Mouse (Mus musculus) ES-E14 (cell line): Measurements from ENCODE around the gene Foxp1. TPM values are rescaled to one million over a fixed set of nuclear protein-coding genes. Genes with fewer than 3 reads are reported as not detected.

Source experiments
- DNase-seq: peaks from one replicate; pipeline ENCODE4 v3.0.0-alpha.2; 2013; ENCODE audit warnings: low read depth, low spot score
- H3K27ac ChIP-seq: 2 replicates; pipeline ENCODE4 v1.5.1; 2012; ENCODE audit warnings: low read depth, mild to moderate bottlenecking, low read length, moderate library complexity, mixed read lengths; ENCODE audit not compliant: poor library complexity, insufficient read depth, severe bottlenecking
- H3K36me3 ChIP-seq: 2 replicates; pipeline ENCODE4 v1.6.1; 2012; ENCODE audit warnings: mild to moderate bottlenecking, low read length, moderate library complexity, mixed read lengths; ENCODE audit not compliant: control insufficient read depth, poor library complexity, insufficient read depth, severe bottlenecking
- H3K4me1 ChIP-seq, 2 experiments: fragments of 150-350 bp in 1 of 2; sonication (generic) in 1 of 2; 2 replicates each; pipeline ENCODE4 v1.6.1; 2012; ENCODE audit warnings: low read length in 2 of 2, mild to moderate bottlenecking in 1 of 2, mixed read lengths in 1 of 2; ENCODE audit not compliant: control insufficient read depth in 2 of 2, insufficient read depth in 2 of 2, poor library complexity in 1 of 2
- H3K4me3 ChIP-seq, 2 experiments: fragments of 150-350 bp in 1 of 2; sonication (generic) in 1 of 2; 2 replicates each; pipeline ENCODE4 v1.5.1; 2012; ENCODE audit warnings: low read length in 2 of 2, low read depth in 1 of 2, mild to moderate bottlenecking in 1 of 2, mixed read lengths in 1 of 2; ENCODE audit not compliant: insufficient read depth in 1 of 2, poor library complexity in 1 of 2, severe bottlenecking in 1 of 2
- H3K9ac ChIP-seq: 2 replicates; pipeline ENCODE4 v1.6.1; 2012; ENCODE audit warnings: low read depth, mild to moderate bottlenecking, low read length, mixed read lengths; ENCODE audit not compliant: poor library complexity, insufficient read depth, severe bottlenecking
- H3K9me3 ChIP-seq: fragments of 150-350 bp; sonication (generic); 2 replicates; pipeline ENCODE4 v1.6.1; 2012; ENCODE audit warnings: low read depth, mild to moderate bottlenecking, low read length; ENCODE audit not compliant: control insufficient read depth, insufficient read depth
- CHD2 ChIP-seq: IDR thresholded peaks from 2 replicates; pipeline ENCODE4 v1.6.1; 2014; ENCODE audit warnings: mild to moderate bottlenecking, low read depth, low read length, inconsistent platforms
- HCFC1 ChIP-seq: IDR thresholded peaks from 2 replicates; pipeline ENCODE4 v1.6.1; 2012; ENCODE audit warnings: low read length, inconsistent platforms, borderline replicate concordance; ENCODE audit not compliant: insufficient read depth
- MAFK ChIP-seq: IDR thresholded peaks from 2 replicates; pipeline ENCODE4 v1.6.1; 2014; ENCODE audit warnings: mild to moderate bottlenecking, low read depth, low read length, inconsistent platforms; ENCODE audit not compliant: insufficient read depth
- ZC3H11A ChIP-seq: IDR thresholded peaks from 2 replicates; pipeline ENCODE4 v1.6.1; 2012; ENCODE audit warnings: low read depth, mild to moderate bottlenecking, inconsistent platforms, low read length, borderline replicate concordance
- ZNF384 ChIP-seq: IDR thresholded peaks from 2 replicates; pipeline ENCODE4 v1.6.1; 2012; ENCODE audit warnings: low read depth, low read length, inconsistent platforms
- in situ Hi-C, 2 experiments: fragments of 600-800 bp; cut with MboI; formaldehyde crosslinking; loops; one replicate each; pipeline ENCODE4 v1.15.1; 2025; ENCODE audit warnings: low sequenced_read_pairs in 2 of 2, inconsistent platforms in 1 of 2; ENCODE audit not compliant: unreplicated experiment in 2 of 2
- total RNA-seq: library from RNA; depleted of rRNA; stranded (reverse); fragments of 300-350 nt; gene quantifications from 2 replicates; pipeline ENCODE4 v1.2.3, GENCODE M21; 2012

The Foxp1 gene
- total RNA-seq, 1 experiment = 70.0 TPM

DNA sequence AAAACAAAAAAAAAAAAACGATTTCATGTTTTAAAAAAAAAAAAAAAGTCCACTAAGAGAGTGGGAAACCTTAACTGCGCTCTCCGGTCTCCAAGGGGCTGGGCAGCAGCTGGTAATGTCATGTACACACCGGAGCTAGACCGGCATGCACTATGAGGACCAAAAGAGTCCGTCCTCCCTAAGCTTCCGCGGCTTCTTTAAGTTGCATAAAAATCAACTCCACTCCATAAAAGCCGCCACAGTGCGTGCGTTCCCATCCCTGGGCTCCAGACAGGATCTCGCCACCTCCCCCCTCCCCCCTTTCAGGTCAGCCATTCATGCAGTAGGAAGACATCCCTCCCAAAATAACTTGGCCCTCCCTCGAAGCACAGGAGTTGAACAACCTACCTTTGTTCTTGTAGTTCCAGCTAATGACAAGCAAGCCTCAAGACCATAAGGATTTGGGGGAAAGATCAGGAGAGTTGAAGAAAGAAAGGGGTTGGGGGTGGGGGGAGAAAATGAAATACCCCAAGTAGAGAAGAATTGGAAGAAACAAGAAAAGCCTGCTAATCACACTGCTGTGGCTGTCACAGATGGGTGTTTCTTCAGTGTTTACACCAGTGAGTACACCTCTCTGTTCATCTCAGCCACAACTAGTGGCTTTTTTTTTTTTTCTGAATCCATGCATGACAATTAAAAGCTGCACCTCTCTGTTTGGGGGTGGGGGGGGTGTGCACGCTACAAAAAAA is 318.3 kb downstream of the Foxp1 start:
- Histone ChIP-seq H3K4me1 (peaks cover 7 to 14% of the 10 kb centered on the region in 2 experiments; a peak in 2 of 4 replicates), H3K9ac (no peak overlapping the region), H3K36me3 (no peaks in the 10 kb centered on the region), H3K9me3 (no peaks in the 10 kb centered on the region), H3K4me3 (no peak overlapping the region), H3K27ac (no peak overlapping the region)
- TF ChIP-seq CHD2 = no peak
- TF ChIP-seq MAFK = no peak
- TF ChIP-seq ZNF384 = peak; percentile 77
- TF ChIP-seq HCFC1 = no peak
- TF ChIP-seq ZC3H11A = no peak
- no peak for DNase-seq
- in situ Hi-C loops = no loop called here

DNA sequence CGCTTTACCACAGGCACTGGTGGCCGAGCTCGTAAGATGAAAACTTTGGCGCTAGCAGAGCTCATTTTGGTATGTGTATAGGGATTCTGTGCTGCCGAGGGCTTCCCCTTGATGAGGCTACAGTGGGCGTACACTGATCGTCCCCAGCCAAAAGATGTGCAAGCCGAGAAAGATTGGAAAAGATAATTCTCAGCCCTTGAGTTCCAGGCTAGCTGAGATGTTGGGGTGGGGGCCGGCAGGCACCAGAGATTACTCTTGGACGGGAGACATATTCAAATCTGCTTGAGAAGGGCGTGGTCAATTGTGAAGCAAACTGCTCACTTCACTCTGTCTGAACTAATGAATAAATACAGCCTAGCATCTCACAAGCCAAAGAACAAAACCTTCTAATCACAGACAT is 319.3 kb downstream of the Foxp1 start:
- H3K4me3 ChIP-seq = no peak overlapping the region
- H3K9ac ChIP-seq = no peak overlapping the region
- no peaks in the 10 kb centered on the region for H3K9me3 ChIP-seq
- DNase-seq = no peak
- in situ Hi-C loops = no loop called here
- TF ChIP-seq MAFK (no peak), HCFC1 (no peak)
- peaks cover 7 to 14% of the 10 kb centered on the region in 2 experiments; a peak in 2 of 4 replicates for H3K4me1 ChIP-seq
- no peaks in the 10 kb centered on the region for H3K36me3 ChIP-seq
- no peak overlapping the region for H3K27ac ChIP-seq

- no peak for TF ChIP-seq CHD2
- TF ChIP-seq MAFK = no peak
- no peak for TF ChIP-seq ZC3H11A
- TF ChIP-seq HCFC1 = no peak
- TF ChIP-seq ZNF384 = no peak
- no peak for DNase-seq
- no peaks in the 10 kb centered on the region for H3K9me3 ChIP-seq
- H3K27ac ChIP-seq = no peak overlapping the region
- no peak overlapping the region for H3K9ac ChIP-seq
- H3K4me1 ChIP-seq = peaks cover 7 to 14% of the 10 kb centered on the region in 2 experiments; a peak in 2 of 4 replicates
- in situ Hi-C loops = no loop called here
- H3K36me3 ChIP-seq = no peaks in the 10 kb centered on the region
- H3K4me3 ChIP-seq = no peak overlapping the region
These were observed 319.7 kb downstream of the Foxp1 start for GRCm38 (mm10) chr6:99202781-99203180.

DNA sequence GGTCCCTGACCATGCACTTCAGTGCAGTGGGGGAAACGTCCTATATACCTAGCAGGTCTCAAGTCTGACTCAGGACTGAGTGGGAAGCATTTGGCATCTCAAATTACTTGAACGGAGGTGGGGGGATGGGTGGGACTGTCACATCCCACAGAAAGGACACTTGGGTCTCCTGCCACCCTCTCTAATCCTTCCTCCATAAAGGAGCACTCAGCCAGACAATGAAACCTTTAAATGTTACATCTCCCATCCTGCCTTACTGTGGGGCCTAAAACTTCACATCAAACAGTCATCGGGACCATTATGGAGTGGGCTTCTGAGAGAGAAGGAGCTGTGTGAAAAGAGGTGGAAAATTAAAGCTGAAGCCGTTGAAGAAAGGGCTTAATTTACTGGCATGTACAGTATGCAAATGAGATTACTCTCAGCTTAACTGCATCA is 321.2 kb downstream of the Foxp1 start:
- H3K9me3 ChIP-seq = no peaks in the 10 kb centered on the region
- no peaks in the 10 kb centered on the region for H3K36me3 ChIP-seq
- in situ Hi-C loops = no loop called here
- H3K4me3 ChIP-seq = no peak overlapping the region
- H3K9ac ChIP-seq = no peak overlapping the region
- no peak for DNase-seq
- peaks cover 7 to 14% of the 10 kb centered on the region in 2 experiments; a peak in 2 of 4 replicates for H3K4me1 ChIP-seq
- TF ChIP-seq ZNF384 (no peak), ZC3H11A (no peak), MAFK (no peak), HCFC1 (no peak), CHD2 (no peak)
- no peak overlapping the region for H3K27ac ChIP-seq

DNA sequence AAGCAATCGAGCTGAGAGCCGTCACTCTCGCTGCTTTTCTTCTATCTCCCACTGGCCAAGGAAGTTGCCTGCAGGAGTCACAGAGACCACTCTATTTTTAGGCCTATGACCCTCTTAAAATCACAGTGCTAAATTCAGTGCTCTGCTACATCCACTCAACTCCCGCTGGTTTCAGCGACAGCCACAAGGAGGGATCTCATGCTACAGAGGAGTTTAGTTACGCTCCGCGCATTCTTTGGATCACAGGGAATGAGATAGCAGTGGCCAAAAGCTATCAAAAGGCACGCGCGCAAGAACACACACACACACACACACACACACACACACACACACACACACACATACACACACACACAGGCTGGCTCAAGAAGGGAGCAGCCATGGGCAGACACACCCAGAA is 321.9 kb downstream of the Foxp1 start:
- Histone ChIP-seq H3K4me3 (no peak overlapping the region), H3K36me3 (no peaks in the 10 kb centered on the region), H3K9ac (no peak overlapping the region), H3K27ac (no peak overlapping the region), H3K4me1 (peaks cover 7 to 14% of the 10 kb centered on the region in 2 experiments; a peak in 2 of 4 replicates), H3K9me3 (no peaks in the 10 kb centered on the region)
- DNase-seq = no peak
- TF ChIP-seq ZC3H11A (no peak), ZNF384 (no peak), MAFK (no peak), CHD2 (no peak), HCFC1 (no peak)
- in situ Hi-C loops = no loop called here
